Mouse (Mus musculus) G1E (cell line): ENCODE measurements around the gene Omt2b.

Experiments used
- CTCF ChIP-seq: IDR thresholded peaks from 2 replicates; pipeline ENCODE4 v1.5.1; 2012; ENCODE audit warnings: low read depth, low read length, inconsistent platforms, mixed read lengths
- GATA1 ChIP-seq: IDR thresholded peaks from 2 replicates; pipeline ENCODE4 v1.6.1; 2012; ENCODE audit warnings: borderline replicate concordance, low read length, inconsistent platforms, mixed read lengths
- POLR2AphosphoS5 ChIP-seq: IDR thresholded peaks from 2 replicates; pipeline ENCODE4 v1.6.1; 2012; ENCODE audit warnings: low read depth, low read length, inconsistent platforms; ENCODE audit not compliant: insufficient replicate concordance
- TAL1 ChIP-seq: conservative IDR thresholded peaks from 2 replicates; pipeline ENCODE4 v1.6.1; 2012; ENCODE audit warnings: low read depth, low read length, inconsistent platforms, mixed read lengths

DNA sequence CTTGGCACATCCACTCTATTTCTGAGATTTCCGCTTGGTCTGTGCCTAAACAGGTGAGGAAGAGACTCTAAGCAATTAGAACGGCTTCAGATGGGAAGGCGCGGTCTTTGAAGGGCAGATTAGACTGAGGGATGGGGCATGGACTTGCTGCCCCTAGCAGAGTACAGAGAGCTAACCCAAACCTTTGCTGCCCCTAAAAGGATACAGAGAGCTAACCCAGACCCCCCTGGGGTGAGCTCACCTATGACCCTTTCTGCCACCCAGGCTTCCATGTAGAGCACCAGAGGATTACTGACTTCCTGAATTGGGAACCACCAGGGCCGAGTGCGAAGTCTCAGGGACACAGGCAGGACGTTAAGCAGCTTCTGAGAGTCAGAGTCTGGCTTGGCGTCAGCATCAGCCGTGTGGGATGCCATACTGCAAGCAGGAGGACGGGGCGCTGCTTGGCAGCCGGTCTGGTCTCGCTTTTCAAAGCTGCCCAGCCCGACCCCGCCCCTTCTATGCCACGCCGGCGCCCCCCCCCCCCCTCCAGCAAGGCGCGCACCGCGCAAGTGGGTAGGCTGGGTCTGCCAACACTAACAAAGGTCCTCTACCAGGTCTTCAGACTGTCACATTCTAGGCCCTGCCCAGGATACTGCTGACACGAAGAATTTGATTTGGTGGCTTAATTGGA is 50.9 kb downstream of the Omt2b start, which contains the start of gene Ooep:
- TF ChIP-seq CTCF = no peak
- no peak for TF ChIP-seq GATA1
- no peak for TF ChIP-seq POLR2AphosphoS5
- TF ChIP-seq TAL1 = no peak
